In genomic region chr8:119838100-119838982, GRCm38 (mm10) we compare ENCODE assay signal across 8 mouse cellular contexts. TPM values are rescaled to one million over a fixed set of nuclear protein-coding genes. Genes with fewer than 3 reads are reported as not detected.
A peak's percentile ranks its signal among the peaks of the same experiment; 100 is the strongest.
DNase-seq lines count a peak whose midpoint lies in the region; ATAC-seq and TF ChIP-seq lines count a peak whose summit lies in the region.

No protein-coding gene starts in this region.

- TF ChIP-seq CTCF in left cerebral cortex, adult 2 months (IDR thresholded peaks at IDR 0.05), result no peak

- no peaks in the 10 kb centered on the region; the same call in 1 of the 2 replicates for H3K27me3 ChIP-seq in embryonic facial prominence, embryonic 10.5 days (replicated peaks; ENCODE audit: low read depth, poor library complexity, severe bottlenecking)
- no peaks in the 10 kb centered on the region for H3K27me3 ChIP-seq in intestine, embryonic 16.5 days (replicated peaks; ENCODE audit: control insufficient read depth, insufficient read depth, low read length)
- no peaks in the 10 kb centered on the region for H3K27me3 ChIP-seq in midbrain, embryonic 16.5 days (ENCODE audit: control insufficient read depth, insufficient read depth, low read depth, low read length)

- 0 out of 2 replicates have a peak overlapping the region, but pooled peaks have one; percentile 13 for H3K27ac ChIP-seq in left cerebral cortex, adult 2 months
- H3K27ac ChIP-seq in embryonic facial prominence, embryonic 10.5 days (replicated peaks), result peak overlapping the region; percentile 90
- H3K27ac ChIP-seq in intestine, embryonic 16.5 days (ENCODE audit: low read length), result peak overlapping the region; percentile 87
- H3K27ac ChIP-seq in midbrain, embryonic 16.5 days (ENCODE audit: low read length), result no peak overlapping the region

- intact Hi-C loops in left cerebral cortex, adult 2 months (cut with DNase I), result no loop called here
- intact Hi-C loops in left cerebral cortex, postnatal 10 days (cut with DNase I), result loop anchor here (5.0 kb wide), 1 partner anchor 41 kb away; no protein-coding TSS in a partner anchor

- ATAC-seq in intestine, embryonic 16.5 days, result no peak
- ATAC-seq in midbrain, embryonic 16.5 days, result no peak

- 76% methylated on average over 19 of the region's 19 CpGs for WGBS in embryonic facial prominence, embryonic 10.5 days
- WGBS in intestine, embryonic 16.5 days, result 40% methylated on average over 19 of the region's 19 CpGs
- WGBS in midbrain, embryonic 16.5 days, result 63% methylated on average over 19 of the region's 19 CpGs

- H3K4me2 ChIP-seq in intestine, embryonic 16.5 days (ENCODE audit: low read depth, low read length), result peak overlapping the region; percentile 81
- H3K4me2 ChIP-seq in midbrain, embryonic 16.5 days (ENCODE audit: low read length), result peak overlapping the region; percentile 84

- DNase-seq in left cerebral cortex, adult 2 months (ENCODE audit: extremely low spot score in 1 of 2, low spot score in 2 of 2), result no peak
- no peak for DNase-seq in left cerebral cortex, postnatal 10 days (ENCODE audit: extremely low spot score in 1 of 2, low spot score in 2 of 2)
- DNase-seq in embryonic facial prominence, embryonic 10.5 days (ENCODE audit: low spot score), result no peak
- no peak for DNase-seq in lung, adult 18-20 months
- no peak for DNase-seq in adrenal gland, adult 8-10 months
- DNase-seq in urinary bladder, adult 18-20 months (ENCODE audit: low spot score in 2 of 2), result no peak

- peak overlapping the region; percentile 70 for H3K4me3 ChIP-seq in left cerebral cortex, adult 2 months
- peak overlapping the region; percentile 81 for H3K4me3 ChIP-seq in embryonic facial prominence, embryonic 10.5 days
- peak overlapping the region; percentile 75 for H3K4me3 ChIP-seq in intestine, embryonic 16.5 days (ENCODE audit: low read length)
- H3K4me3 ChIP-seq in midbrain, embryonic 16.5 days (ENCODE audit: low read depth, low read length), result peak overlapping the region; percentile 59

- H3K36me3 ChIP-seq in embryonic facial prominence, embryonic 10.5 days (replicated peaks), result peaks cover 33% of the 10 kb centered on the region
- no peaks in the 10 kb centered on the region for H3K36me3 ChIP-seq in intestine, embryonic 16.5 days (ENCODE audit: control insufficient read depth, insufficient read depth, low read length)
- no peaks in the 10 kb centered on the region for H3K36me3 ChIP-seq in midbrain, embryonic 16.5 days (ENCODE audit: control insufficient read depth, insufficient read depth, low read length)

- no peaks in the 10 kb centered on the region for H3K9me3 ChIP-seq in embryonic facial prominence, embryonic 10.5 days
- H3K9me3 ChIP-seq in intestine, embryonic 16.5 days (ENCODE audit: control insufficient read depth, low read length), result no peaks in the 10 kb centered on the region
- no peaks in the 10 kb centered on the region for H3K9me3 ChIP-seq in midbrain, embryonic 16.5 days (replicated peaks; ENCODE audit: control insufficient read depth, low read length, poor library complexity, severe bottlenecking)

- H3K4me1 ChIP-seq in embryonic facial prominence, embryonic 10.5 days, result peaks cover 73% of the 10 kb centered on the region
- H3K4me1 ChIP-seq in intestine, embryonic 16.5 days (ENCODE audit: control insufficient read depth, insufficient read depth, low read length), result peaks cover 33% of the 10 kb centered on the region
- H3K4me1 ChIP-seq in midbrain, embryonic 16.5 days (ENCODE audit: control insufficient read depth, insufficient read depth, low read length), result peaks cover 47% of the 10 kb centered on the region

- peak overlapping the region; percentile 89 for H3K9ac ChIP-seq in intestine, embryonic 16.5 days (ENCODE audit: low read depth, low read length)
- H3K9ac ChIP-seq in midbrain, embryonic 16.5 days (ENCODE audit: low read depth, low read length), result peak overlapping the region; percentile 84

RNA-seq across cellular contexts. Expression of gene Cotl1, which starts 2.0 kb away (rescaled TPM):
- total RNA-seq in left cerebral cortex, adult 2 months (2021), result 10 to 100 TPM; 60.1 to 61.4 TPM
- total RNA-seq in left cerebral cortex, postnatal 10 days (2021), result 100 to 1,000 TPM in 1 of 2 experiments, 10 to 100 TPM in 1; 96.5 to 100 TPM
- polyA plus RNA-seq in embryonic facial prominence, embryonic 10.5 days (2016; fragmentation: Nextera tagmentation; extraction: Ambion mirVana), result 137 and 149 TPM in 2 replicates
- polyA plus RNA-seq in intestine, embryonic 16.5 days (2015; fragmentation: Nextera tagmentation; extraction: Ambion mirVana), result 248 and 262 TPM in 2 replicates
- polyA plus RNA-seq in midbrain, embryonic 16.5 days (2015; fragmentation: Nextera tagmentation; extraction: Ambion mirVana), result 126 and 139 TPM in 2 replicates
- total RNA-seq in adrenal gland, adult 8-10 months (2022), result 10 to 100 TPM; 38.1 to 64.0 (median 54.4) TPM

RNA-seq across cellular contexts. Expression of gene Klhl36, which starts 23.7 kb away (rescaled TPM):
- total RNA-seq in left cerebral cortex, adult 2 months (2021), result 1 to 10 TPM; 7.2 to 8.9 TPM
- total RNA-seq in left cerebral cortex, postnatal 10 days (2021), result 1 to 10 TPM; 7.3 to 8.2 TPM
- 10.4 and 11.3 TPM in 2 replicates for polyA plus RNA-seq in embryonic facial prominence, embryonic 10.5 days (2016; fragmentation: Nextera tagmentation; extraction: Ambion mirVana)
- 11.5 and 12.2 TPM in 2 replicates for polyA plus RNA-seq in intestine, embryonic 16.5 days (2015; fragmentation: Nextera tagmentation; extraction: Ambion mirVana)
- 16.6 and 18.5 TPM in 2 replicates for polyA plus RNA-seq in midbrain, embryonic 16.5 days (2015; fragmentation: Nextera tagmentation; extraction: Ambion mirVana)
- total RNA-seq in adrenal gland, adult 8-10 months (2022), result 10 to 100 TPM in 3 of 4 experiments, 1 to 10 TPM in 1; 8.4 to 13.8 (median 11.8) TPM
